Mouse (Mus musculus): ENCODE data around the gene Tet2. TPM values are rescaled to one million over a fixed set of nuclear protein-coding genes. Genes with fewer than 3 reads are reported as not detected.

Gene Tet2
- total and polyA plus RNA-seq, 3 experiments = 6.8 to 101 (median 10.9) TPM

- TF ChIP-seq EP300 (IDR thresholded peaks at IDR 0.05; ENCODE audit: low read depth in 1 of 2, low read length in 2 of 2) (peak; percentile 30 to 38; a peak in 2 of 4 replicates), TBP (IDR thresholded peaks at IDR 0.05; ENCODE audit: low read depth, low read length) (no peak)
Measured at GRCm38 (mm10) chr3:133516137-133516536, 28.8 kb downstream of the Tet2 start (continued).

GRCm38 (mm10) chr3:133515204-133515969, 29.6 kb downstream of the Tet2 start:
- Histone ChIP-seq H3K9ac (ENCODE audit: control insufficient read depth, low read depth, low read length, poor library complexity, severe bottlenecking) (no peak overlapping the region), H3K79me2 (ENCODE audit: control insufficient read depth, insufficient read depth, low read length, poor library complexity) (peaks cover 8% of the 10 kb centered on the region; the same call in 1 of the 2 replicates), H3K27me3 (ENCODE audit: control insufficient read depth in 1 of 2, insufficient read depth in 2 of 2, low read length in 2 of 2) (no peaks in the 10 kb centered on the region), H3K9me3 (replicated peaks; ENCODE audit: insufficient read depth, low read length) (no peaks in the 10 kb centered on the region), H3K36me3 (ENCODE audit: control insufficient read depth in 1 of 2, insufficient read depth in 2 of 2, low read length in 2 of 2) (peaks cover 8 to 20% of the 10 kb centered on the region in 2 experiments), H3K27ac (ENCODE audit: control insufficient read depth, low read depth, low read length) (no peak overlapping the region), H3K4me3 (ENCODE audit: control insufficient read depth in 1 of 2, insufficient read depth in 1 of 2, low read depth in 2 of 2, low read length in 2 of 2) (no peak overlapping the region), H3K4me1 (ENCODE audit: control insufficient read depth in 1 of 2, insufficient read depth in 2 of 2, low read length in 2 of 2) (peaks cover 4 to 15% of the 10 kb centered on the region in 2 experiments)
- no peak for DNase-seq (ENCODE audit: low read depth, low spot score)
- TF ChIP-seq POLR2AphosphoS2 (IDR thresholded peaks at IDR 0.05; ENCODE audit: low read length) (no peak), ETS1 (IDR thresholded peaks at IDR 0.05; ENCODE audit: low read depth, low read length) (no peak), RAD21 (IDR thresholded peaks at IDR 0.05; ENCODE audit: low read depth, low read length) (no peak), TBP (IDR thresholded peaks at IDR 0.05; ENCODE audit: low read depth, low read length) (no peak), USF1 (IDR thresholded peaks at IDR 0.05; ENCODE audit: low read depth, low read length) (no peak), POLR2AphosphoS5 (IDR thresholded peaks at IDR 0.05; ENCODE audit: borderline replicate concordance, low read depth, low read length) (no peak), MEF2A (IDR thresholded peaks at IDR 0.05; ENCODE audit: extremely low read depth, insufficient replicate concordance, low read depth, low read length, poor library complexity, severe bottlenecking) (no peak), ELF1 (IDR thresholded peaks at IDR 0.05; ENCODE audit: low read depth, low read length) (no peak), MXI1 (IDR thresholded peaks at IDR 0.05; ENCODE audit: low read depth, low read length) (no peak), SIN3A (IDR thresholded peaks at IDR 0.05; ENCODE audit: low read length) (no peak), MAFK (IDR thresholded peaks at IDR 0.05; ENCODE audit: borderline replicate concordance, low read depth, low read length) (no peak), CTCF (IDR thresholded peaks at IDR 0.05 in 2 of 3, conservative IDR thresholded peaks at IDR 0.05 in 1 of 3; ENCODE audit: control insufficient read depth in 1 of 3, insufficient read depth in 1 of 3, low read depth in 2 of 3, low read length in 3 of 3, poor library complexity in 1 of 3, severe bottlenecking in 1 of 3) (no peak), MYC (IDR thresholded peaks at IDR 0.05; ENCODE audit: low read depth, low read length) (no peak)

- no peaks in the 10 kb centered on the region for H3K9me3 ChIP-seq (replicated peaks; ENCODE audit: insufficient read depth, low read length)
- H3K79me2 ChIP-seq (ENCODE audit: control insufficient read depth, insufficient read depth, low read length, poor library complexity) = peaks cover 1% of the 10 kb centered on the region; the same call in 1 of the 2 replicates
- no peak overlapping the region for H3K4me3 ChIP-seq (ENCODE audit: control insufficient read depth in 1 of 2, insufficient read depth in 1 of 2, low read depth in 2 of 2, low read length in 2 of 2)
- no peak for DNase-seq (ENCODE audit: low read depth, low spot score)
- H3K36me3 ChIP-seq (ENCODE audit: control insufficient read depth in 1 of 2, insufficient read depth in 2 of 2, low read length in 2 of 2) = peaks cover 8 to 18% of the 10 kb centered on the region in 2 experiments
- TF ChIP-seq RAD21 (IDR thresholded peaks at IDR 0.05; ENCODE audit: low read depth, low read length) = no peak
- no peak for TF ChIP-seq CHD1 (IDR thresholded peaks at IDR 0.05; ENCODE audit: low read depth, low read length)
- TF ChIP-seq NELFE (IDR thresholded peaks at IDR 0.05; ENCODE audit: low read depth, low read length) = no peak
- TF ChIP-seq GABPA (IDR thresholded peaks at IDR 0.05; ENCODE audit: low read depth, low read length) = no peak
- TF ChIP-seq EP300 (IDR thresholded peaks at IDR 0.05; ENCODE audit: low read depth in 1 of 2, low read length in 2 of 2) = no peak
- no peak for TF ChIP-seq TBP (IDR thresholded peaks at IDR 0.05; ENCODE audit: low read depth, low read length)
- TF ChIP-seq CTCF (IDR thresholded peaks at IDR 0.05 in 2 of 3, conservative IDR thresholded peaks at IDR 0.05 in 1 of 3; ENCODE audit: control insufficient read depth in 1 of 3, insufficient read depth in 1 of 3, low read depth in 2 of 3, low read length in 3 of 3, poor library complexity in 1 of 3, severe bottlenecking in 1 of 3) = no peak
- no peak for TF ChIP-seq HCFC1 (IDR thresholded peaks at IDR 0.05; ENCODE audit: low read depth, low read length)
- TF ChIP-seq KAT2A (conservative IDR thresholded peaks at IDR 0.05; ENCODE audit: low read depth, low read length) = no peak
- no peak for TF ChIP-seq SIN3A (IDR thresholded peaks at IDR 0.05; ENCODE audit: low read length)
- no peak for TF ChIP-seq CHD2 (IDR thresholded peaks at IDR 0.05; ENCODE audit: low read length)
- no peak for TF ChIP-seq ELF1 (IDR thresholded peaks at IDR 0.05; ENCODE audit: low read depth, low read length)
- TF ChIP-seq TAL1 (IDR thresholded peaks at IDR 0.05; ENCODE audit: low read length) = no peak
- no peak for TF ChIP-seq USF1 (IDR thresholded peaks at IDR 0.05; ENCODE audit: low read depth, low read length)
- no peak for TF ChIP-seq UBTF (IDR thresholded peaks at IDR 0.05; ENCODE audit: borderline replicate concordance, insufficient read depth, low read depth, low read length)
- H3K27ac ChIP-seq (ENCODE audit: control insufficient read depth, low read depth, low read length) = no peak overlapping the region
- no peaks in the 10 kb centered on the region for H3K27me3 ChIP-seq (ENCODE audit: control insufficient read depth in 1 of 2, insufficient read depth in 2 of 2, low read length in 2 of 2)
- H3K9ac ChIP-seq (ENCODE audit: control insufficient read depth, low read depth, low read length, poor library complexity, severe bottlenecking) = no peak overlapping the region
- peaks cover 4 to 15% of the 10 kb centered on the region in 2 experiments for H3K4me1 ChIP-seq (ENCODE audit: control insufficient read depth in 1 of 2, insufficient read depth in 2 of 2, low read length in 2 of 2)
Measured at GRCm38 (mm10) chr3:133514290-133514689, 30.6 kb downstream of the Tet2 start.
